Mouse (Mus musculus) R1 (cell line): ENCODE data around the gene Efna4.
A peak's percentile ranks its signal among the peaks of the same experiment; 100 is the strongest.

ENCODE experiments used
- DNase-seq: peaks from one replicate; pipeline ENCODE4 v3.0.0-alpha.2; 2018; ENCODE audit warnings: low read depth, low spot score

The Efna4 gene

GRCm38 (mm10) chr3:89331561-89331960, 6.3 kb downstream of the Efna4 start:
- DNase-seq = no peak

GRCm38 (mm10) chr3:89330948-89331347, 6.9 kb downstream of the Efna4 start:
- peak; percentile 72 for DNase-seq

GRCm38 (mm10) chr3:89330346-89330745, 7.5 kb downstream of the Efna4 start:
- DNase-seq = no peak

GRCm38 (mm10) chr3:89328623-89329022, 9.2 kb downstream of the Efna4 start:
- DNase-seq = peak; percentile 61

GRCm38 (mm10) chr3:89327371-89327870, 10.4 kb downstream of the Efna4 start:
- DNase-seq = peak; percentile 78

DNA sequence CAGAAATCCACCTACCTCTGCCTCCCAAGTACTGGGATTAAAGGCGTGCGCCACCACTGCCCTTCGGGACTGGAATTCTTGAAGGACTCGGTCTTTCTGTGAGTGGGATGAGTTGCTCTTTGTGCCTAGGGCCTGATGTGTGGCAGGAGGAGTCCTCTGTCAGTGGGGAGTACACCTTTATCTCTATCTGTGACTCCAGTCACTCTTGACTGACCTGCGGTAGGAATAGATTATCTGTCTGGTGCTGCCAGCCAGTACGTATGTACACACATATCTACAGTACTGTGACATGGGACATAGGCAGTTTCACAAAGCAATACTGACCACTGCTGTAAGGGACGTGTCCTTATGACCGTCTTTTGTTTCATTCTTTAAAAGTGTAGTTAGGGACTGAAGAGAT, 11.9 kb downstream of the Efna4 start:
- DNase-seq = no peak

- peak; percentile 79 for DNase-seq
Observed at GRCm38 (mm10) chr3:89322514-89323165, 15.2 kb downstream of the Efna4 start, which contains the start of gene Efna3. Gene Efna3, minus strand, starts transcription at chr3:89322965.

DNA sequence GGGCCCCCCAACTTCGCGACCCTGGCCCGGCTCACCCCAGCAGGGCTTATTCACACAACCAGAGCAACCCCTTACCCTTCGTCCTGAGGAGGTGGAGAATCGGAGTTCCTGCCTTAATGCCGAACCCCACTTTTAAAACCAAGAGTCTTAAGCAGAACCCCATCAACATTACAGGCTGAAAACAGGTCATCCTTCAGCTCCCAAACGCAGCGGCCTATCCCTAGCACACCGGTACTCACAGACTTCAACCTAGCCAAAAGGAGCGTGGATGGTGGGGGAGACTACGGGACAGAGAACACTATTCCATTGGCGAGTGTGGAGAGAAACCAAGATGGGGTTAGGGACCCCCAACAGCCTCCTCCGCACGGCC, 15.7 kb downstream of the Efna4 start:
- DNase-seq = peak; percentile 33

GRCm38 (mm10) chr3:89321183-89322130, 16.4 kb downstream of the Efna4 start:
- peak; percentile 23 for DNase-seq

- DNase-seq = peak; percentile 85
Observed at GRCm38 (mm10) chr3:89320581-89321182, 17.1 kb downstream of the Efna4 start.

- DNase-seq = peak; percentile 39
Observed at GRCm38 (mm10) chr3:89319591-89320350, 18.1 kb downstream of the Efna4 start.

GRCm38 (mm10) chr3:89318971-89319590, 18.7 kb downstream of the Efna4 start:
- DNase-seq = peak; percentile 41

DNA sequence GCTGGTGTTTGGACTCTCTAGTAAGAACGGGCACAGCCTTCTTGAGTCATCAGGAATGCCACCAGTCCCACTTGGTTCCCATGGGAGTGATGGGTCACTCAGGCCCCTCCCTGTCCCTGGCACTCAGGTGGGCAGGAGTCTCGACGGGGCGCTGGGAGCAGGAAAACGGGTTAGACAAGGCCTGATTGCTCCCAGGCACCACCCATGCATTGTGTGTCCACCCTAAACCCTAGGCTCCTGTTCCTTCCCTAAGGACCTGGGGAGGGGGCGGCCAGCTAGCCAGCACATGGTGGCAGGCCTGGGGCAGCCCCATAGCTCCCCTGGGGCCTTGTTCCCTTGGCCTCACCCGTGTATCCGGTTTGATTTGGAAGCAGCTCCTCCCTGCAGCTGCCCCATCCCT, 19.5 kb downstream of the Efna4 start:
- no peak for DNase-seq

DNA sequence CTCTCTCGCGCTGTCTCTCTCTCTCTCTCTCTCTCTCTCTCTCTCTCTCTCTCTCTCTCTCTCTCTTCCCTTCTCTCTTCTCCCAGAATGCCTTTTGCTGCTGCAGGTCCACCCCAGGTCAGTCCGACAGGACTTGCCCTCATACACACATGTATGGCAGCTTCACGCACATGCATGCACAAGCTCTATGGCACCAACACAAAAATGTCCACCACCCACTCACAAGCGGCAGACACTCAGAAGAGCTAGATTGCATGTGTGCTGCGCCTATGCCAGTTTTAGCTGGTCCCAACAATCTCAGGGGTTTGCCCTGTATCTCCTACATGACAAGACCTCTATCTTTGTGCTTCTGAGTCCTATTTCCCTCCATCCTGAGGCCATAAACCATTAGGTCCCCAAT, 20.6 kb downstream of the Efna4 start:
- no peak for DNase-seq

DNA sequence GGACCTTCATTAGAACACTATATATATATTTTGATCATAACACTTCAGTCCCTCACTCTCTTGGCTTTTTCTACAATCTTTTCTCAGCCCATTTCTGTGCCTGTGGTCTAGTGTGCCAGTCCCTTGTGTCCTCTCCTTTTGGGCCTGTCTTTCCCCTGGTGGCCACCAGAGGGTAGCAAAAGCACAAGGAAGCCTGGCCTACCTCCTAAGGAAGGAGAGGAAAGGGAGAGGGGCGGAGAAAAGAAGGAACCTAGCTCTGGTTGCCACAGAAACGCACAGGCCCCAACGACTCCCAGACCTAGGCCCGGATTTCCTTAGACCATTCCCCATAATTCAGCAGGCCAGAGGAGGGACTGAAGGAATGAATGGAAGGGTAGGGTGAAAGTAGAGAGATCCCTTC, 21.0 kb downstream of the Efna4 start:
- peak; percentile 98 for DNase-seq

- DNase-seq = peak; percentile 83
Observed at GRCm38 (mm10) chr3:89315930-89316831, 21.6 kb downstream of the Efna4 start.

DNA sequence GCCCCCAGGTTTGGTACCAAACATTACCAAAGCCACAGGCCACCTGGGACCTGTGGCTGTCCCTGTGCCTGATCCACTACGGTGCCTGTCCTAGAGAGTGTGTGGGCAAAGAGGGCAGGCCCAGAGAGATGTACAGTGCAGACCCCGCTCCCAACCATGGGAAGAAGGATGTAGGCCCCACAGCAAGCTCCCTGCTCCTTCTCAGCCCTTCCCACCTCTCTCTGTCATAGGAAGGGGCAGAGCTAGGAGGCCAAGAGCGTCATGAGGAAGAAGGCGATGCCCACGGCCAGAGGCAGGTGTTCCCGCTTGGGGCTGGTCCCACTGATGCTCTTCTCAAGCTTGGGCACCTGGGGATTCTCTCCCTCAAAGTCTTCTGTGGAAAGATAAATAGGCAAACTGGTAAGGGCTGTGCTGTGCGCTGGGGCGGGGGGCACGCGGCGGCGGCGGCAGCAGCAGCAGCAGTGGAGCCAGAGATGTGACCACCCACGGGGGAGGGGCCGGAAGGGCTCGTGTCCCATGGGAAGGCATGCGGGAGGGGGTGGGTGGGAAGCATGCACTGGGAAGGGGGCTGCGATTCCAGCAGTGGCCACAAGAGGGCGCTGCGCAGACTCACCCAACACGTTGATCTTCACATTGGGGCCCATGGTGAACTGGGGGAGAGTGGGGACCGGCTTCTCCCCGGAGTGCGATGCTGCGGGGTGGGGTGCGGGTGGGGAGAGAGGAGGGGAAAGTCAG, 22.5 kb downstream of the Efna4 start:
- peak; percentile 92 for DNase-seq

DNA sequence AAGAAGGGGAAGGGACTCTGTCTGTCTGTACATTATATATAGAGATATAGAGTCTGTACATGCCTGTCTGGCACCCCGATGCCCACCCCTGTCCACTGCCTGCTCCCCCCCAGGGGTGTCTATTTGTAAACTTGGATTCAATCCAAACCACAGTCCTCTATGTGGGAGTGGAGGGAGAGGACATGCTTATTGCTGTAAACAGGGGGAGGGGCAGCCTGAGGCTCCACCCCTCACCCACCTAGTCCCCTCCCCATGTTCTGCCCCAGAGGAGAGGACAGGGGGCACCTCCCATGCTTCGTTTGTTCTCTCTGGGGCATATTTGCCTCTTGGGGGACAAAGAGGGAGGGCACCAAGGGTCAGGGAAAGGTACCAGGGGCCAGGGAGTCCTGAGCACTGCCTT, 23.0 kb downstream of the Efna4 start:
- peak; percentile 60 for DNase-seq

DNA sequence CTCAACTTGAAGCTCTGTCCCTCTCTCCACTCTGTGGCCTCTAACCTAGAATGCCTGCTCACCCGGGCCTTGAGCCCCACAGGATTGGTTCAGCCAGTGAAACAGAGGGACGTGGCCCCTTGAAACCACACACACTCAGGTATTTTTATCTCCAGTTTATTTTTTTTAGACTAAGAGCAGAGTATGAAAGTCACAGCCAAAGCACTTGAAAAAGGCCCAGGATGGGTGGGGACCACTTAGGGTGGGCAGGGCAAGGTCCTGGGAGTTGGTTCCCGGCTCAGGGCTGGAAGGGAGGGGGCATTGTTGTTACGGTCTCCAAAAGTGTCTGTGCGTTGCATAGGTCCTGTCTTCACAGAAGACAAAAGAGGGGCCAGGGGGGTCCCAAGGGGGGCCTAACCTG, 23.5 kb downstream of the Efna4 start:
- DNase-seq = no peak
